Comparison of ENCODE assay signal across 11 mouse cellular contexts in genomic region chr10:60026759-60027395, GRCm38 (mm10). TPM values are rescaled to one million over a fixed set of nuclear protein-coding genes. Genes with fewer than 3 reads are reported as not detected.
A peak's percentile ranks its signal among the peaks of the same experiment; 100 is the strongest.
DNase-seq lines count a peak whose midpoint lies in the region; ATAC-seq lines count a peak whose summit lies in the region.
"Had no signal": no experiment of that assay in that cellular context is flagged by ENCODE, and none has a peak within 500 bp of the region (broad histone marks: within the 10 kb centered on the region; RNA-seq: fewer than 3 reads in every experiment).

No protein-coding gene starts in this region.

- no peak for DNase-seq in neural tube, embryonic 10.5 days (ENCODE audit: extremely low spot score, low spot score)
- no peak for DNase-seq in heart, adult 18-20 months
- no peak for DNase-seq in heart, postnatal 25 days (ENCODE audit: low spot score)
- DNase-seq in urinary bladder, postnatal 25 days (ENCODE audit: low spot score): no peak
- DNase-seq: cerebellum, postnatal 36 days; kidney, postnatal 10 days had no signal

- H3K9me3 ChIP-seq in hindbrain, embryonic 13.5 days: no peaks in the 10 kb centered on the region
- no peaks in the 10 kb centered on the region for H3K9me3 ChIP-seq in hindbrain, embryonic 16.5 days (ENCODE audit: control insufficient read depth, low read length)
- no peaks in the 10 kb centered on the region for H3K9me3 ChIP-seq in neural tube, embryonic 13.5 days
- H3K9me3 ChIP-seq in limb, embryonic 15.5 days: no peaks in the 10 kb centered on the region
- H3K9me3 ChIP-seq: heart, embryonic 12.5 days had no signal

- H3K9ac ChIP-seq in hindbrain, embryonic 13.5 days: no peak overlapping the region; the same call in 1 of the 2 replicates
- no peak overlapping the region for H3K9ac ChIP-seq in hindbrain, embryonic 16.5 days (ENCODE audit: low read depth, low read length)
- peak overlapping the region; percentile 22; the same call in 1 of the 2 replicates for H3K9ac ChIP-seq in neural tube, embryonic 13.5 days
- no peak overlapping the region for H3K9ac ChIP-seq in limb, embryonic 15.5 days
- H3K9ac ChIP-seq: heart, embryonic 12.5 days had no signal

- no peak for ATAC-seq in hindbrain, embryonic 13.5 days (ENCODE audit: low FRiP score)
- ATAC-seq in hindbrain, embryonic 16.5 days: no peak
- ATAC-seq in neural tube, embryonic 13.5 days (ENCODE audit: low read depth): no peak; the same call in 1 of the 2 replicates
- no peak for ATAC-seq in limb, embryonic 15.5 days (ENCODE audit: insufficient number of reproducible peaks, low FRiP score, low TSS enrichment, low read depth)

- H3K4me1 ChIP-seq in hindbrain, embryonic 13.5 days (replicated peaks): peaks cover 36% of the 10 kb centered on the region
- H3K4me1 ChIP-seq in hindbrain, embryonic 16.5 days (ENCODE audit: control insufficient read depth, insufficient read depth, low read depth, low read length): peaks cover 17% of the 10 kb centered on the region
- H3K4me1 ChIP-seq in neural tube, embryonic 13.5 days (replicated peaks): peaks cover 45% of the 10 kb centered on the region
- H3K4me1 ChIP-seq in limb, embryonic 15.5 days: peaks cover 33% of the 10 kb centered on the region

- WGBS in hindbrain, embryonic 13.5 days: 72% methylated on average over 13 of the region's 13 CpGs
- 72% methylated on average over 13 of the region's 13 CpGs for WGBS in hindbrain, embryonic 16.5 days
- 65% methylated on average over 13 of the region's 13 CpGs for WGBS in neural tube, embryonic 13.5 days
- WGBS in limb, embryonic 15.5 days: 30% methylated on average over 13 of the region's 13 CpGs

- intact Hi-C loops in heart, postnatal 25 days (cut with DNase I): no loop called here

- H3K4me3 ChIP-seq in hindbrain, embryonic 13.5 days: no peak overlapping the region
- no peak overlapping the region for H3K4me3 ChIP-seq in hindbrain, embryonic 16.5 days (ENCODE audit: low read length)
- H3K4me3 ChIP-seq in neural tube, embryonic 13.5 days: no peak overlapping the region
- no peak overlapping the region for H3K4me3 ChIP-seq in limb, embryonic 15.5 days
- H3K4me3 ChIP-seq: heart, embryonic 12.5 days had no signal

- H3K27ac ChIP-seq in hindbrain, embryonic 13.5 days: peak overlapping the region; percentile 58; the same call in 1 of the 2 replicates
- no peak overlapping the region; the same call in 1 of the 2 replicates for H3K27ac ChIP-seq in hindbrain, embryonic 16.5 days (ENCODE audit: low read depth, low read length)
- peak overlapping the region; percentile 63 for H3K27ac ChIP-seq in neural tube, embryonic 13.5 days (replicated peaks)
- H3K27ac ChIP-seq in limb, embryonic 15.5 days: peak overlapping the region; percentile 76

- peaks cover 11% of the 10 kb centered on the region for H3K36me3 ChIP-seq in hindbrain, embryonic 13.5 days
- H3K36me3 ChIP-seq in hindbrain, embryonic 16.5 days (ENCODE audit: control insufficient read depth, insufficient read depth, low read length): no peaks in the 10 kb centered on the region; the same call in 1 of the 2 replicates
- 0 out of 2 replicates have a peak, but pooled peaks cover 10% of the 10 kb centered on the region for H3K36me3 ChIP-seq in neural tube, embryonic 13.5 days
- H3K36me3 ChIP-seq in limb, embryonic 15.5 days: peaks cover 7% of the 10 kb centered on the region

- H3K4me2 ChIP-seq in hindbrain, embryonic 13.5 days: no peak overlapping the region
- H3K4me2 ChIP-seq in hindbrain, embryonic 16.5 days (ENCODE audit: low read length): no peak overlapping the region
- no peak overlapping the region for H3K4me2 ChIP-seq in neural tube, embryonic 13.5 days
- H3K4me2 ChIP-seq in limb, embryonic 15.5 days: no peak overlapping the region
- H3K4me2 ChIP-seq: heart, embryonic 12.5 days had no signal

- no peaks in the 10 kb centered on the region for H3K27me3 ChIP-seq in hindbrain, embryonic 13.5 days
- H3K27me3 ChIP-seq in hindbrain, embryonic 16.5 days (replicated peaks; ENCODE audit: control insufficient read depth, insufficient read depth, low read length): no peaks in the 10 kb centered on the region
- no peaks in the 10 kb centered on the region for H3K27me3 ChIP-seq in neural tube, embryonic 13.5 days
- no peaks in the 10 kb centered on the region for H3K27me3 ChIP-seq in limb, embryonic 15.5 days
- H3K27me3 ChIP-seq: heart, embryonic 12.5 days had no signal

RNA-seq across cellular contexts. Expression of gene Anapc16, which starts 23.9 kb away (rescaled TPM):
- 127 and 134 TPM in 2 replicates for polyA plus RNA-seq in hindbrain, embryonic 13.5 days (2015; fragmentation: Nextera tagmentation; extraction: Ambion mirVana)
- polyA plus RNA-seq in hindbrain, embryonic 16.5 days (2015; fragmentation: Nextera tagmentation; extraction: Ambion mirVana): 101 and 116 TPM in 2 replicates
- polyA plus RNA-seq in neural tube, embryonic 13.5 days (2015; fragmentation: Nextera tagmentation; extraction: Ambion mirVana): 98.1 and 118 TPM in 2 replicates
- polyA plus RNA-seq in limb, embryonic 15.5 days (2015; fragmentation: Nextera tagmentation; extraction: Ambion mirVana): 97.5 and 110 TPM in 2 replicates
- 10 to 100 TPM; 73.8 to 84.0 TPM for total RNA-seq in heart, adult 18-20 months (2021)
- total RNA-seq in heart, postnatal 25 days (2021): 10 to 100 TPM; 62.1 to 67.4 TPM

RNA-seq across cellular contexts. Expression of gene Ascc1, which starts 24.3 kb away (rescaled TPM):
- 47.1 and 47.5 TPM in 2 replicates for polyA plus RNA-seq in hindbrain, embryonic 13.5 days (2015; fragmentation: Nextera tagmentation; extraction: Ambion mirVana)
- polyA plus RNA-seq in hindbrain, embryonic 16.5 days (2015; fragmentation: Nextera tagmentation; extraction: Ambion mirVana): 47.7 and 48.3 TPM in 2 replicates
- 41.7 and 44.5 TPM in 2 replicates for polyA plus RNA-seq in neural tube, embryonic 13.5 days (2015; fragmentation: Nextera tagmentation; extraction: Ambion mirVana)
- 41.3 and 44.4 TPM in 2 replicates for polyA plus RNA-seq in limb, embryonic 15.5 days (2015; fragmentation: Nextera tagmentation; extraction: Ambion mirVana)
- total RNA-seq in heart, adult 18-20 months (2021): 10 to 100 TPM; 23.2 to 25.9 TPM
- total RNA-seq in heart, postnatal 25 days (2021): 10 to 100 TPM; 20.5 to 23.1 TPM
